Mouse (Mus musculus) left cerebral cortex, adult 18-20 months (tissue): ENCODE measurements around the gene Tex38. TPM values are rescaled to one million over a fixed set of nuclear protein-coding genes. Genes with fewer than 3 reads are reported as not detected.

Experiments used
- DNase-seq, 2 experiments: peaks; one replicate each; pipeline ENCODE4 v3.0.0; 2021 to 2022; ENCODE audit warnings: low spot score in 2 of 2, mixed read lengths in 1 of 2
- long read RNA-seq, 2 experiments: library from polyadenylated mRNA; stranded (forward); transcript quantifications; one replicate each; pipeline ENCODE4 v2.0.0; 2021
- total RNA-seq, 2 experiments: library from RNA; stranded (reverse); gene quantifications; 2 replicates each; pipeline ENCODE4 v1.2.3; 2021

Tex38 gene
- total RNA-seq: not detected
- long read RNA-seq, experiment 1: 0 reads
- long read RNA-seq, experiment 2: 0 reads

GRCm38 (mm10) chr4:115780918-115781317, at the start of gene Tex38:
Tex38 (minus strand) TSS chr4:115781018.
- DNase-seq: no peak

- DNase-seq: no peak
Measured at GRCm38 (mm10) chr4:115830491-115830890, 49.7 kb upstream of the Tex38 start.

- DNase-seq: no peak
Measured at GRCm38 (mm10) chr4:115828572-115828902, 47.7 kb upstream of the Tex38 start.

- DNase-seq: peak; percentile 39 to 69
Measured at GRCm38 (mm10) chr4:115827888-115828571, 47.2 kb upstream of the Tex38 start, which contains the start of gene Mob3c. Mob3c (plus strand) TSS chr4:115828092.

GRCm38 (mm10) chr4:115827535-115827887, 46.7 kb upstream of the Tex38 start:
- DNase-seq: no peak

- no peak for DNase-seq
Measured at GRCm38 (mm10) chr4:115827066-115827465, 46.2 kb upstream of the Tex38 start.

- no peak for DNase-seq
Measured at GRCm38 (mm10) chr4:115825271-115825670, 44.5 kb upstream of the Tex38 start.

- no peak for DNase-seq
Measured at GRCm38 (mm10) chr4:115824178-115824577, 43.4 kb upstream of the Tex38 start.

- no peak for DNase-seq
Measured at GRCm38 (mm10) chr4:115821928-115822327, 41.1 kb upstream of the Tex38 start.

GRCm38 (mm10) chr4:115821431-115821830, 40.6 kb upstream of the Tex38 start:
- no peak for DNase-seq

- no peak for DNase-seq
Measured at GRCm38 (mm10) chr4:115820944-115821343, 40.1 kb upstream of the Tex38 start.

- DNase-seq: no peak
Measured at GRCm38 (mm10) chr4:115820199-115820598, 39.4 kb upstream of the Tex38 start.

- DNase-seq: no peak
Measured at GRCm38 (mm10) chr4:115815606-115816005, 34.8 kb upstream of the Tex38 start.

- DNase-seq: no peak
Measured at GRCm38 (mm10) chr4:115812326-115812725, 31.5 kb upstream of the Tex38 start.

GRCm38 (mm10) chr4:115799981-115800380, 19.2 kb upstream of the Tex38 start:
- no peak for DNase-seq

GRCm38 (mm10) chr4:115795360-115795759, 14.5 kb upstream of the Tex38 start:
- no peak for DNase-seq

- DNase-seq: no peak
Measured at GRCm38 (mm10) chr4:115790864-115791263, 10.0 kb upstream of the Tex38 start.

GRCm38 (mm10) chr4:115785511-115786034, 4.8 kb upstream of the Tex38 start:
- no peak for DNase-seq

- peak; percentile 83 to 85 for DNase-seq
Measured at GRCm38 (mm10) chr4:115784769-115785510, 4.1 kb upstream of the Tex38 start, which contains the start of gene Atpaf1. Atpaf1 (plus strand) TSS chr4:115784812.

- no peak for DNase-seq
Measured at GRCm38 (mm10) chr4:115782026-115782805, 1.4 kb upstream of the Tex38 start.

GRCm38 (mm10) chr4:115780269-115780668, 549 bp downstream of the Tex38 start:
- peak in 1 of 2 experiments; percentile 36 for DNase-seq

GRCm38 (mm10) chr4:115777627-115778026, 3.2 kb downstream of the Tex38 start:
- DNase-seq: no peak
